Mouse (Mus musculus) small intestine, adult 2 months (tissue): ENCODE results near the gene Six5.

ENCODE experiments used
- CTCF ChIP-seq: fragments of 200-500 bp; IDR thresholded peaks from 2 replicates; pipeline ENCODE4 v1.5.1; 2012; ENCODE audit warnings: low read depth, mild to moderate bottlenecking, control low read depth, inconsistent platforms, low read length, moderate library complexity, mixed read lengths; ENCODE audit not compliant: insufficient replicate concordance, insufficient read length; ENCODE audit errors: extremely low read depth
- POLR2A ChIP-seq: fragments of 200-500 bp; IDR thresholded peaks from 2 replicates; pipeline ENCODE4 v1.6.1; 2012; ENCODE audit warnings: low read depth, mild to moderate bottlenecking, control low read depth, inconsistent platforms, low read length, moderate library complexity

- TF ChIP-seq CTCF = no peak
- no peak for TF ChIP-seq POLR2A
Observed at GRCm38 (mm10) chr7:19118028-19118771, 23.8 kb downstream of the Six5 start, which contains the start of gene Gm4969.
